Mouse (Mus musculus) embryonic facial prominence, embryonic 10.5 days (tissue): ENCODE data around the gene Emc6. TPM values are rescaled to one million over a fixed set of nuclear protein-coding genes. Genes with fewer than 3 reads are reported as not detected.
A peak's percentile ranks its signal among the peaks of the same experiment; 100 is the strongest.

Experiments used
- DNase-seq: peaks from one replicate; pipeline ENCODE4 v3.0.0-alpha.2; 2017; ENCODE audit warnings: low spot score
- H3K27ac ChIP-seq: fragments of 300-500 bp; sonication (generic); replicated peaks from 2 replicates; pipeline ENCODE4 v1.5.1; 2016; ENCODE audit warnings: mild to moderate bottlenecking
- H3K27me3 ChIP-seq: fragments of 300-500 bp; sonication (generic); replicated peaks from 2 replicates; pipeline ENCODE4 v1.6.1; 2016; ENCODE audit warnings: low read depth, mild to moderate bottlenecking; ENCODE audit not compliant: poor library complexity, severe bottlenecking
- H3K36me3 ChIP-seq: fragments of 300-500 bp; sonication (generic); replicated peaks from 2 replicates; pipeline ENCODE4 v1.6.1; 2016; ENCODE audit warnings: mild to moderate bottlenecking, moderate library complexity
- H3K4me1 ChIP-seq: fragments of 300-500 bp; sonication (generic); 2 replicates; pipeline ENCODE4 v1.6.1; 2016
- H3K4me3 ChIP-seq: fragments of 300-500 bp; sonication (generic); 2 replicates; pipeline ENCODE4 v1.5.1; 2016; ENCODE audit warnings: mild to moderate bottlenecking, moderate library complexity
- H3K9me3 ChIP-seq: fragments of 300-500 bp; sonication (generic); 2 replicates; pipeline ENCODE4 v1.6.1; 2016; ENCODE audit warnings: mild to moderate bottlenecking
- WGBS: fragments of 180-500 bp; shearing (Covaris S2); methylation state at CpG from one replicate; pipeline ENCODE4 v1.1.7; 2016; 5-methylcytosine and 5-hydroxymethylcytosine counted together
- polyA plus RNA-seq: library from polyadenylated mRNA; unstranded; fragments of >200 nt; fragmentation: Nextera tagmentation; extraction: Ambion mirVana; gene quantifications from 2 replicates; pipeline ENCODE4 v1.2.1, GENCODE M21; 2016

Gene Emc6
- 122 and 123 TPM in 2 replicates for polyA plus RNA-seq

- WGBS, result under 1% methylated on average over 81 of the region's 81 CpGs
- Histone ChIP-seq H3K9me3 (no peaks in the 10 kb centered on the region), H3K4me3 (peak within 1 kb of the TSS; percentile 97)
These were observed at the start of gene Emc6, which contains the start of gene Tax1bp3 for GRCm38 (mm10) chr11:73176608-73177508. Gene Emc6, minus strand, starts transcription at chr11:73177037. Gene Tax1bp3, plus strand, starts transcription at chr11:73177083.

GRCm38 (mm10) chr11:73225856-73226255 lies 49.0 kb upstream of the Emc6 start:
- 91% methylated on average over 6 of the region's 6 CpGs for WGBS
- Histone ChIP-seq H3K4me3 (no peak overlapping the region), H3K27ac (no peak overlapping the region), H3K27me3 (no peaks in the 10 kb centered on the region), H3K9me3 (no peaks in the 10 kb centered on the region; the same call in 1 of the 2 replicates), H3K36me3 (no peaks in the 10 kb centered on the region), H3K4me1 (no peaks in the 10 kb centered on the region)
- no peak for DNase-seq

More at GRCm38 (mm10) chr11:73176608-73177508, at the start of gene Emc6, which contains the start of gene Tax1bp3:
- Histone ChIP-seq H3K27me3 (no peaks in the 10 kb centered on the region), H3K27ac (peak within 1 kb of the TSS; percentile 94), H3K36me3 (peaks cover 35% of the 10 kb centered on the region), H3K4me1 (peaks cover 26% of the 10 kb centered on the region)
- peak; percentile 98 for DNase-seq

DNA sequence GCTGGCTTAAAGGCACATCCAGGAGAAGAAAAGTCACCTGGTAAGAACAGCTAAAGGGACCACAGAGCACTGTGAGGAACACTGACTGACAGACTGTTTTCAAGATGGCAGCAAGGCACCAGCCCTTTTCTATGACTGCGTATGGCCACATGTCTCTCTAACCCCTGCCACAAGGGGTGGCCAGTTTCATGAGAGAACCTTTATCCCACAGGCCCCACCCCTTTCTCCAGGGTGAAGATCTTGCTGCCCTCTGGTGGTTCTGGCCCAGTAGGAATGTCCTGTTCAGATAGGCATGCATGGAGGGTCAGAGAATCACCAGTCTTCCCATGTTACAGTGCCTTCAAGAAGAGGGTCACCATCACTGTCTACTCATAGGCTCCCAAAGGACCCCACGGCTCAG lies 47.1 kb upstream of the Emc6 start:
- DNase-seq, result no peak
- no peak overlapping the region for H3K4me3 ChIP-seq
- H3K27me3 ChIP-seq, result no peaks in the 10 kb centered on the region
- H3K36me3 ChIP-seq, result no peaks in the 10 kb centered on the region
- no peak overlapping the region for H3K27ac ChIP-seq
- 75% methylated on average over 2 of the region's 2 CpGs for WGBS
- no peaks in the 10 kb centered on the region for H3K4me1 ChIP-seq
- H3K9me3 ChIP-seq, result no peaks in the 10 kb centered on the region; the same call in 1 of the 2 replicates

GRCm38 (mm10) chr11:73222846-73223245 lies 46.0 kb upstream of the Emc6 start:
- no peak for DNase-seq
- Histone ChIP-seq H3K4me3 (no peak overlapping the region), H3K27me3 (no peaks in the 10 kb centered on the region), H3K4me1 (no peaks in the 10 kb centered on the region), H3K36me3 (no peaks in the 10 kb centered on the region), H3K9me3 (no peaks in the 10 kb centered on the region), H3K27ac (no peak overlapping the region)
- 48% methylated on average over 5 of the region's 5 CpGs for WGBS

DNA sequence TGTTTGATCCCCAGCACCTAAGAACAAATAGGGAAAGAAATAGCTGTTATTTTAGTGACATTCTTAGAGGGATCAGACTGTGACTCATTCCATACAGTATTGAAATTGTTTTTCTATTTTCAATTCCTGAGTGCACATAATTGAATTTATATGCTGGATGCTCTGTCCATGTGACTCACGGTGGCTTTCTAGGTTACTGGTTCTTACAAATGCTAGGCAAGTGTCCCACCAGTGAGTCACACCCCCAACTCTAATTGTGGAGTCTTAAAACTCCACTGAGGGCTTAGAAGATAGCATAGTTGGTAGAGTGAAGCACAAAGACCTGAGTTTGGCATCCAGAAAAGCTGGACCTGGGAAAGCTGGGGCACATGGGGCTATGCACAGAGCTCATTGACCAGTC lies 43.8 kb upstream of the Emc6 start:
- Histone ChIP-seq H3K27me3 (no peaks in the 10 kb centered on the region), H3K36me3 (no peaks in the 10 kb centered on the region), H3K27ac (no peak overlapping the region), H3K4me3 (no peak overlapping the region), H3K9me3 (no peaks in the 10 kb centered on the region), H3K4me1 (no peaks in the 10 kb centered on the region)
- 84% methylated on average over 1 of the region's 1 CpGs for WGBS
- DNase-seq, result no peak

DNA sequence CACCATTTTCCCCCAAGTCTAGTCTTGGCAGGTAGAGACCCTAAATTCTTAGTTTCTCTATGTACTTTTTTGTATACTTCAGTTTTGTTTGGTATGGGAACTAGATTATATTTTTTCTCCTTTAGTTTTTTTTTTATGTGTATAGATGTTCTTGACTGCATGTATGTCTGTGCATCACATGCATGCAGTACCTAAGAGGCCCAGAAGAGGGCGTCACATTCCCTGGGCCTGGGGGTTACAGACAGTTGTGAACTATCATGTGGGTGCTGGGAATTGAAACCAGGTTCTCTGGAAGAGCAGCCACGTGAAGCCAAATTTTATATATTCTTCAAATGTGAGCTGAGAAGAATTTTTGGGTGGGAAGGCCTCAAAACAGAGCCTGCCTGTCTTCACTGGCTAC lies 42.8 kb upstream of the Emc6 start:
- Histone ChIP-seq H3K27me3 (0 out of 2 replicates have a peak, but pooled peaks cover 4% of the 10 kb centered on the region), H3K9me3 (no peaks in the 10 kb centered on the region), H3K36me3 (no peaks in the 10 kb centered on the region), H3K4me3 (no peak overlapping the region), H3K27ac (no peak overlapping the region), H3K4me1 (no peaks in the 10 kb centered on the region)
- DNase-seq, result no peak
- WGBS, result 63% methylated on average over 2 of the region's 2 CpGs

GRCm38 (mm10) chr11:73213956-73214355 lies 37.1 kb upstream of the Emc6 start:
- Histone ChIP-seq H3K4me3 (no peak overlapping the region), H3K36me3 (no peaks in the 10 kb centered on the region), H3K27me3 (0 out of 2 replicates have a peak, but pooled peaks cover 4% of the 10 kb centered on the region), H3K4me1 (no peaks in the 10 kb centered on the region), H3K9me3 (no peaks in the 10 kb centered on the region), H3K27ac (no peak overlapping the region)
- DNase-seq, result no peak
- WGBS, result 75% methylated on average over 3 of the region's 3 CpGs

DNA sequence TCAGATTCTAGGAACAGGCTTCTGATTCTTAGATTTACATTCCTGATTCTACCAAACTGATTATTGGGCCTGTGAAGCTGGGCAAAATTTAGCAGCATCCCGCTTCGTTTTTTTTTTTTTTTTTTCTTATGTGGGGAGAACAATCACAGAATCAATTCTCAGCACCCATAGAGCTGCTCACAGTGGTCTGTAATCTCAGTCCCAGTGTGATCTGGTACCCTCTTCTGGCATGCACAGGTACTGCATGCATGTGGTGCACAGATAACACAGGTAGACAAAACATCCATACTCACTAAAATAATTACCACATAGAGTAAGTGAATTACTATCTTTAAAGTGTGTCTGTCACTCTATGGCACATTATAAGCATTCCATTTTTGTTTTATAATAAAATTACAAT lies 30.8 kb upstream of the Emc6 start:
- Histone ChIP-seq H3K27ac (no peak overlapping the region), H3K36me3 (no peaks in the 10 kb centered on the region), H3K27me3 (no peaks in the 10 kb centered on the region), H3K9me3 (no peaks in the 10 kb centered on the region), H3K4me3 (no peak overlapping the region), H3K4me1 (no peaks in the 10 kb centered on the region; the same call in 1 of the 2 replicates)
- DNase-seq, result no peak
- WGBS, result 88% methylated on average over 2 of the region's 2 CpGs

DNA sequence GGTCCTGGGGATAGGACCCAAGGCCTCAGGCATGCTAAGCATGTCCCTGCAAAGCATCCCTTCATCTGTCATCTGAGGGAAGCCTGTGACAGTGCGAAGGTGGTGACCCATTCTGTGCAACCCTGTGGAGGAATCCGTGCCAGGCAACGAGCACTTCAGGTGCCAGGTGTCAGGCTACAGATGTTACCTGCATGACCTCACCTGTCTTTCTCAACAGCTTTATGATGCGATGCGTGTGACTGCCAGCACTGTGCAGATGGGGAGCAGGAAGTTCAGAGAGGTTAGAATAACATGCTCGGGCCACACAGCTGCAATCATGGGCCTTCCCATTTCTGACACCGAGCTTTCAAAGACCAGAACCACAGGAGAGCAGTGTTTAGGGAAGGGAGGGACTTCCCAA lies 28.4 kb upstream of the Emc6 start:
- no peak overlapping the region for H3K4me3 ChIP-seq

DNA sequence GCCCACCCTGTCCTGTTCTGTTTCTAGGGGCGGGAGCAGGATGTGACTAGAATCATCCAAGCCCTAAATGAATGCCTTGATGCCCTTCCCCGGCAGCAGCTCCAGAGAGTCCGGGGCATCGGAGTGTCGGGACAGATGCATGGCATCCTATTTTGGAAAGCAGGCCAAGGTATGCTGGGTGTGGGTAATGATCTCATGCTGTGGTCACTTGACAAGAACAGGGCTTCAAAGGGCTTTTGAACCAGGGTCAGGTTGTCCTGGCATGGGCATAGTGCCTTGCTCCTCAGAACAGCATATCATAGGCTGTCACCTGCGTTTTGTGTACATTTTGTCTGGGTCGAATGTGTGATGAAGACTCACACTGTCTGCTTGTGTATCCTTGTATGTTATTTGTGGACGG lies 27.1 kb upstream of the Emc6 start:
- H3K27ac ChIP-seq, result no peak overlapping the region
- no peaks in the 10 kb centered on the region for H3K9me3 ChIP-seq
- H3K27me3 ChIP-seq, result no peaks in the 10 kb centered on the region; the same call in 1 of the 2 replicates
- H3K4me1 ChIP-seq, result peaks cover 7% of the 10 kb centered on the region
- DNase-seq, result no peak
- 86% methylated on average over 8 of the region's 8 CpGs for WGBS
- H3K36me3 ChIP-seq, result no peaks in the 10 kb centered on the region
- no peak overlapping the region for H3K4me3 ChIP-seq

More for the DNA sequence above, 28.4 kb upstream of the Emc6 start:
- no peaks in the 10 kb centered on the region; the same call in 1 of the 2 replicates for H3K4me1 ChIP-seq
- no peaks in the 10 kb centered on the region; the same call in 1 of the 2 replicates for H3K27me3 ChIP-seq
- H3K9me3 ChIP-seq, result no peaks in the 10 kb centered on the region
- H3K36me3 ChIP-seq, result no peaks in the 10 kb centered on the region
- 70% methylated on average over 7 of the region's 7 CpGs for WGBS
- no peak for DNase-seq
- H3K27ac ChIP-seq, result no peak overlapping the region

DNA sequence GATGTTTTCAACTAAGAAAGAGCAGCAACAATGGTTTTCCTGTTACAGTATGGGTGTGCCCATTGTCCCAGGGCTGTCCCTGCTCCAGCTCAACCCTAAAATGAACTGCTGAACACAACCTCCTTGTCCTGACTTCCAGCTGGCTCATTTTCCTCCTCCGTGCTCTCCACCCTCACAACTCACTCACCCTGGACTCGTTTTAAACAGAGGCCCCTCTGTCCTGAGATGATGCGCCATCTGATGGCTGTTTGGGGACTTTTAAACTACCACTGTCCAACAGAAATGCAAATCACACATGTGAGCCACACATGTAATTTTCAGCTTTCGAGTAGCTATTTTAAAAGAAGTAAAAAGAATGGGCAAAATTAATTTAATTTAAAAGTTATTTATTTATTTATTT lies 24.8 kb upstream of the Emc6 start:
- no peaks in the 10 kb centered on the region for H3K36me3 ChIP-seq
- no peaks in the 10 kb centered on the region; the same call in 1 of the 2 replicates for H3K27me3 ChIP-seq
- peaks cover 20% of the 10 kb centered on the region for H3K4me1 ChIP-seq
- H3K4me3 ChIP-seq, result no peak overlapping the region
- no peak for DNase-seq
- 31% methylated on average over 4 of the region's 4 CpGs for WGBS
- no peaks in the 10 kb centered on the region for H3K9me3 ChIP-seq
- no peak overlapping the region for H3K27ac ChIP-seq

- no peak overlapping the region for H3K27ac ChIP-seq
- H3K4me3 ChIP-seq, result no peak overlapping the region
- DNase-seq, result no peak
- peaks cover 20% of the 10 kb centered on the region for H3K4me1 ChIP-seq
- H3K9me3 ChIP-seq, result no peaks in the 10 kb centered on the region
- H3K36me3 ChIP-seq, result 0 out of 2 replicates have a peak, but pooled peaks cover under 1% of the 10 kb centered on the region
- WGBS, result 67% methylated on average over 2 of the region's 2 CpGs
- H3K27me3 ChIP-seq, result no peaks in the 10 kb centered on the region; the same call in 1 of the 2 replicates
These were observed 24.2 kb upstream of the Emc6 start for GRCm38 (mm10) chr11:73201021-73201420.

GRCm38 (mm10) chr11:73199879-73200278 lies 23.0 kb upstream of the Emc6 start:
- Histone ChIP-seq H3K4me3 (peak overlapping the region; percentile 76), H3K27ac (peak overlapping the region; percentile 58; the same call in 1 of the 2 replicates), H3K36me3 (peaks cover 10% of the 10 kb centered on the region; the same call in 1 of the 2 replicates), H3K27me3 (no peaks in the 10 kb centered on the region; the same call in 1 of the 2 replicates), H3K4me1 (peaks cover 20% of the 10 kb centered on the region), H3K9me3 (no peaks in the 10 kb centered on the region)
- 5% methylated on average over 12 of the region's 12 CpGs for WGBS
- DNase-seq, result no peak
